Mouse (Mus musculus) lung, postnatal 0 days (tissue): ENCODE measurements around the gene Taar1.

ENCODE experiments used
- CTCF ChIP-seq: IDR thresholded peaks from 2 replicates; pipeline ENCODE4 v1.5.1; 2016; ENCODE audit warnings: antibody characterized with exemption, mild to moderate bottlenecking
- EP300 ChIP-seq: IDR thresholded peaks from 2 replicates; pipeline ENCODE4 v1.6.1; 2016; ENCODE audit warnings: antibody characterized with exemption, mild to moderate bottlenecking, control low read depth

DNA sequence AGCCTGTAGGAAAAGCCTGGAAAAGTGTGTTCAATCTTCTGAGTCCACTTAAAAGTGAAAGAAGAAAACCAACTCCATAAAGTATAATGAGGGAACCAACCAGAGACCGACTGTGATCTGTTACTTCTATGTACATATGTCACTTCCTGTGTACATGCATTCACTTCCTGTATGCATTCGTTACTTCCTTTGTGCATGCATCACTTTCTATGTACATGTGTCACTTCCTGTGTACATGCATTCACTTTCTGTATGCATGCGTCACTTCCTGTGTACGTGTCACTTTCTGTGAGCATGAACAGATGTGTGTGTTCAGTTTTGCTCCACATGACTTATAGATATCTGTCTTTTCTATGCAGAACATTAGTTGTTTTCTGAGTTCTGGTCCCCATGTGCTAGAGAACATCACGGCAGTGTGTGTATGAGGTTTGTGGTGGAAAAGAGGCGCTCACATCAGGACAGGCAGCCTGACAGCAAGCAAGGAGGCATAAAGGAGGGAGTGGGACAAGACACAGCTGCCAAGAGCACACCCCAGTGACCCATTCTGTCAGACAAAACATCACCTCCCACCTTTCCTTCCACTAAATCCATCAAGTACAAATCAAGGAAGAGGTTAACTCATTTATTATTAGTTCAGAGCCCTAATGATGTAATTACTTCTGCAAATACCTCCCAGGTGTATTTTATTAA lies 44.9 kb downstream of the Taar1 start:
- TF ChIP-seq CTCF (no peak), EP300 (no peak)
